Mouse (Mus musculus): Measurements from ENCODE around the gene Cybc1. TPM values are rescaled to one million over a fixed set of nuclear protein-coding genes. Genes with fewer than 3 reads are reported as not detected.

Cybc1 gene
- polyA plus RNA-seq, 1 experiment from 2014 or later, result 36.3 TPM

- Histone ChIP-seq H3K27me3 (no peaks in the 10 kb centered on the region), H3K4me1 (replicated peaks) (peaks cover 16% of the 10 kb centered on the region), H3K9me3 (no peaks in the 10 kb centered on the region), H3K27ac (peak overlapping the region; percentile 99), H3K9ac (replicated peaks) (no peak overlapping the region), H3K4me3 (replicated peaks) (peak overlapping the region; percentile 76; the same call in 1 of the 2 replicates), H3K36me3 (peaks cover 20% of the 10 kb centered on the region), H3K4me2 (peak overlapping the region; percentile 51)
- no peak for ATAC-seq (ENCODE audit: insufficient number of reproducible peaks, insufficient read depth, low FRiP score, low TSS enrichment, low read depth)
- WGBS, result 26% methylated on average over 9 of the region's 9 CpGs
These were observed 6.5 kb upstream of the Cybc1 start for GRCm38 (mm10) chr11:121235475-121236238.

- H3K27ac ChIP-seq, result no peak overlapping the region
- no peak overlapping the region for H3K4me3 ChIP-seq (replicated peaks)
- no peaks in the 10 kb centered on the region for H3K36me3 ChIP-seq
- no peak overlapping the region for H3K9ac ChIP-seq (replicated peaks)
- H3K4me1 ChIP-seq (replicated peaks), result peaks cover 22% of the 10 kb centered on the region
- no peaks in the 10 kb centered on the region for H3K9me3 ChIP-seq
- no peak for ATAC-seq (ENCODE audit: insufficient number of reproducible peaks, insufficient read depth, low FRiP score, low TSS enrichment, low read depth)
- no peaks in the 10 kb centered on the region for H3K27me3 ChIP-seq
- 32% methylated on average over 4 of the region's 4 CpGs for WGBS
- H3K4me2 ChIP-seq, result no peak overlapping the region
These were observed 3.6 kb upstream of the Cybc1 start for GRCm38 (mm10) chr11:121232706-121233105.

GRCm38 (mm10) chr11:121231628-121232291 lies 2.6 kb upstream of the Cybc1 start:
- peaks cover 25% of the 10 kb centered on the region for H3K4me1 ChIP-seq (replicated peaks)
- no peak overlapping the region for H3K27ac ChIP-seq
- H3K27me3 ChIP-seq, result no peaks in the 10 kb centered on the region
- no peaks in the 10 kb centered on the region for H3K9me3 ChIP-seq
- 58% methylated on average over 4 of the region's 4 CpGs for WGBS
- H3K4me3 ChIP-seq (replicated peaks), result no peak overlapping the region
- no peak for ATAC-seq (ENCODE audit: insufficient number of reproducible peaks, insufficient read depth, low FRiP score, low TSS enrichment, low read depth)
- H3K36me3 ChIP-seq, result peaks cover 7% of the 10 kb centered on the region
- no peak overlapping the region for H3K9ac ChIP-seq (replicated peaks)
- H3K4me2 ChIP-seq, result no peak overlapping the region

- Histone ChIP-seq H3K9ac (replicated peaks) (no peak overlapping the region), H3K4me2 (no peak overlapping the region), H3K27me3 (no peaks in the 10 kb centered on the region), H3K4me3 (replicated peaks) (no peak overlapping the region), H3K9me3 (no peaks in the 10 kb centered on the region), H3K27ac (no peak overlapping the region), H3K4me1 (replicated peaks) (peaks cover 24% of the 10 kb centered on the region), H3K36me3 (peaks cover 12% of the 10 kb centered on the region)
- 78% methylated on average over 4 of the region's 4 CpGs for WGBS
- ATAC-seq (ENCODE audit: insufficient number of reproducible peaks, insufficient read depth, low FRiP score, low TSS enrichment, low read depth), result no peak
These were observed 2.1 kb upstream of the Cybc1 start for GRCm38 (mm10) chr11:121231191-121231590.

- Histone ChIP-seq H3K36me3 (peaks cover 41% of the 10 kb centered on the region), H3K27ac (peak overlapping the region; percentile 73), H3K4me2 (peak overlapping the region; percentile 82), H3K9ac (replicated peaks) (peak overlapping the region; percentile 72), H3K4me3 (replicated peaks) (peak overlapping the region; percentile 70), H3K9me3 (no peaks in the 10 kb centered on the region), H3K27me3 (no peaks in the 10 kb centered on the region), H3K4me1 (replicated peaks) (peaks cover 20% of the 10 kb centered on the region)
- WGBS, result 30% methylated on average over 21 of the region's 21 CpGs
- no peak for ATAC-seq (ENCODE audit: insufficient number of reproducible peaks, insufficient read depth, low FRiP score, low TSS enrichment, low read depth)
These were observed 749 bp downstream of the Cybc1 start for GRCm38 (mm10) chr11:121228129-121229017.

GRCm38 (mm10) chr11:121221321-121222010 lies 7.7 kb downstream of the Cybc1 start:
- Histone ChIP-seq H3K4me1 (replicated peaks) (no peaks in the 10 kb centered on the region), H3K9ac (replicated peaks) (no peak overlapping the region), H3K27me3 (no peaks in the 10 kb centered on the region), H3K9me3 (no peaks in the 10 kb centered on the region), H3K27ac (no peak overlapping the region), H3K36me3 (peaks cover 95% of the 10 kb centered on the region), H3K4me2 (no peak overlapping the region), H3K4me3 (replicated peaks) (no peak overlapping the region)
- ATAC-seq (ENCODE audit: insufficient number of reproducible peaks, insufficient read depth, low FRiP score, low TSS enrichment, low read depth), result no peak
- WGBS, result 89% methylated on average over 6 of the region's 6 CpGs

- ATAC-seq (ENCODE audit: insufficient number of reproducible peaks, insufficient read depth, low FRiP score, low TSS enrichment, low read depth), result no peak
- Histone ChIP-seq H3K27ac (no peak overlapping the region), H3K27me3 (no peaks in the 10 kb centered on the region), H3K9ac (replicated peaks) (no peak overlapping the region), H3K36me3 (peaks cover 94% of the 10 kb centered on the region), H3K4me2 (no peak overlapping the region), H3K9me3 (no peaks in the 10 kb centered on the region), H3K4me1 (replicated peaks) (no peaks in the 10 kb centered on the region), H3K4me3 (replicated peaks) (no peak overlapping the region)
- 90% methylated on average over 5 of the region's 5 CpGs for WGBS
These were observed 8.4 kb downstream of the Cybc1 start for GRCm38 (mm10) chr11:121220771-121221170.

GRCm38 (mm10) chr11:121219776-121220175 lies 9.3 kb downstream of the Cybc1 start:
- WGBS, result 91% methylated on average over 11 of the region's 11 CpGs
- H3K27ac ChIP-seq, result no peak overlapping the region
- H3K4me3 ChIP-seq (replicated peaks), result no peak overlapping the region
- H3K36me3 ChIP-seq, result peaks cover 90% of the 10 kb centered on the region
- no peak overlapping the region for H3K9ac ChIP-seq (replicated peaks)
- H3K4me1 ChIP-seq (replicated peaks), result no peaks in the 10 kb centered on the region
- H3K9me3 ChIP-seq, result no peaks in the 10 kb centered on the region
- no peak for ATAC-seq (ENCODE audit: insufficient number of reproducible peaks, insufficient read depth, low FRiP score, low TSS enrichment, low read depth)
- no peak overlapping the region for H3K4me2 ChIP-seq
- H3K27me3 ChIP-seq, result no peaks in the 10 kb centered on the region

GRCm38 (mm10) chr11:121216831-121217230 lies 12.3 kb downstream of the Cybc1 start:
- no peaks in the 10 kb centered on the region for H3K27me3 ChIP-seq
- no peaks in the 10 kb centered on the region for H3K9me3 ChIP-seq
- H3K9ac ChIP-seq (replicated peaks), result no peak overlapping the region
- no peak overlapping the region for H3K4me2 ChIP-seq
- H3K36me3 ChIP-seq, result peaks cover 79% of the 10 kb centered on the region
- no peak for ATAC-seq (ENCODE audit: insufficient number of reproducible peaks, insufficient read depth, low FRiP score, low TSS enrichment, low read depth)
- 85% methylated on average over 3 of the region's 3 CpGs for WGBS
- no peaks in the 10 kb centered on the region for H3K4me1 ChIP-seq (replicated peaks)
- H3K27ac ChIP-seq, result no peak overlapping the region
- no peak overlapping the region for H3K4me3 ChIP-seq (replicated peaks)

GRCm38 (mm10) chr11:121204161-121205006 lies 24.7 kb downstream of the Cybc1 start, which contains the start of the genes Hexdc and Ogfod3:
Gene Hexdc (plus strand): TSS chr11:121204433.
Gene Ogfod3 (minus strand): TSS chr11:121204711.
- WGBS, result under 1% methylated on average over 70 of the region's 70 CpGs
- Histone ChIP-seq H3K4me3 (replicated peaks) (peak within 1 kb of the TSS; percentile 62), H3K27ac (peak within 1 kb of the TSS; percentile 84), H3K4me1 (replicated peaks) (peaks cover 14% of the 10 kb centered on the region), H3K4me2 (peak within 1 kb of the TSS; percentile 81), H3K9ac (replicated peaks) (peak within 1 kb of the TSS; percentile 61), H3K27me3 (no peaks in the 10 kb centered on the region), H3K36me3 (peaks cover 15% of the 10 kb centered on the region; the same call in 1 of the 2 replicates), H3K9me3 (no peaks in the 10 kb centered on the region)
- ATAC-seq (ENCODE audit: insufficient number of reproducible peaks, insufficient read depth, low FRiP score, low TSS enrichment, low read depth), result peak; percentile 98

Data from limb, embryonic 12.5 days (tissue).